Mouse (Mus musculus): ENCODE measurements around the gene Cercam.
"Not testable (repeated sequence)": the region's sequence is repeated elsewhere in the genome, so short reads cannot be mapped to it uniquely, and the experiment has no call there.

Cercam gene

GRCm38 (mm10) chr2:29898081-29898480, 29.1 kb downstream of the Cercam start:
- DNase-seq (ENCODE audit: low spot score) = no peak

GRCm38 (mm10) chr2:29902194-29902593, 33.2 kb downstream of the Cercam start:
- DNase-seq (ENCODE audit: low spot score) = no peak

- DNase-seq (ENCODE audit: low spot score) = not testable (repeated sequence)
These were observed 39.2 kb downstream of the Cercam start for GRCm38 (mm10) chr2:29908171-29908570.

- DNase-seq (ENCODE audit: low spot score) = no peak
These were observed 41.1 kb downstream of the Cercam start for GRCm38 (mm10) chr2:29910042-29910441.

- DNase-seq (ENCODE audit: low spot score) = peak; percentile 49
These were observed 48.7 kb downstream of the Cercam start for GRCm38 (mm10) chr2:29917621-29918020.

- DNase-seq (ENCODE audit: low spot score) = no peak
These were observed 53.0 kb downstream of the Cercam start for GRCm38 (mm10) chr2:29922011-29922410.

GRCm38 (mm10) chr2:29926542-29926941, 57.6 kb downstream of the Cercam start:
- no peak for DNase-seq (ENCODE audit: low spot score)

GRCm38 (mm10) chr2:29930506-29930905, 61.5 kb downstream of the Cercam start:
- DNase-seq (ENCODE audit: low spot score) = no peak

GRCm38 (mm10) chr2:29931194-29931593, 62.2 kb downstream of the Cercam start:
- no peak for DNase-seq (ENCODE audit: low spot score)

All from spleen, adult 12 weeks (tissue).